20 mouse cellular contexts compared by ENCODE assay signal in genomic region chr1:128070003-128070402, GRCm38 (mm10). TPM values are rescaled to one million over a fixed set of nuclear protein-coding genes. Genes with fewer than 3 reads are reported as not detected.
A peak's percentile ranks its signal among the peaks of the same experiment; 100 is the strongest.
DNase-seq lines count a peak whose midpoint lies in the region; ATAC-seq lines count a peak whose summit lies in the region.
"Had no signal": no experiment of that assay in that cellular context is flagged by ENCODE, and none has a peak within 500 bp of the region (broad histone marks: within the 10 kb centered on the region; RNA-seq: fewer than 3 reads in every experiment).

No protein-coding gene starts in this region.

- H3K4me3 ChIP-seq in heart, embryonic 15.5 days: no peak overlapping the region
- no peak overlapping the region for H3K4me3 ChIP-seq in heart, embryonic 12.5 days
- no peak overlapping the region for H3K4me3 ChIP-seq in neural tube, embryonic 15.5 days (replicated peaks)
- H3K4me3 ChIP-seq: embryonic facial prominence, embryonic 10.5 days; embryonic facial prominence, embryonic 12.5 days; forebrain, embryonic 13.5 days; forebrain, embryonic 15.5 days had no signal

- DNase-seq in heart, adult 11 months: peak; percentile 22
- no peak for DNase-seq in heart, adult 8-10 months (ENCODE audit: low spot score)
- DNase-seq in 416B (ENCODE audit: low read depth): peak; percentile 22
- DNase-seq in MEL-GATA-1-ER (ENCODE audit: extremely low read depth, low read depth): peak; percentile 31
- DNase-seq: adrenal gland, adult 8-10 months; adrenal gland, postnatal 14 days; adrenal gland, postnatal 36 days; cerebellum, adult 11-12 months; cerebellum, adult 2 months; cerebellum, adult 9-10 months; cerebellum, postnatal 10 days; cerebellum, postnatal 25 days; forebrain, postnatal 0 days had no signal

- 92% methylated on average over 3 of the region's 3 CpGs for WGBS in heart, embryonic 15.5 days
- 90% methylated on average over 3 of the region's 3 CpGs for WGBS in heart, embryonic 12.5 days
- WGBS in neural tube, embryonic 15.5 days: 98% methylated on average over 3 of the region's 3 CpGs

- no peaks in the 10 kb centered on the region for H3K4me1 ChIP-seq in heart, embryonic 15.5 days (replicated peaks)
- H3K4me1 ChIP-seq in heart, embryonic 12.5 days (replicated peaks): 0 out of 2 replicates have a peak, but pooled peaks cover 3% of the 10 kb centered on the region
- no peaks in the 10 kb centered on the region for H3K4me1 ChIP-seq in neural tube, embryonic 15.5 days
- H3K4me1 ChIP-seq: embryonic facial prominence, embryonic 10.5 days; embryonic facial prominence, embryonic 12.5 days; forebrain, embryonic 13.5 days; forebrain, embryonic 15.5 days had no signal

- ATAC-seq in heart, embryonic 15.5 days (replicated peaks; ENCODE audit: insufficient number of reproducible peaks, insufficient read depth, low FRiP score, low read depth): no peak
- no peak for ATAC-seq in heart, embryonic 12.5 days (ENCODE audit: insufficient number of reproducible peaks, low FRiP score)
- ATAC-seq in neural tube, embryonic 15.5 days (ENCODE audit: low FRiP score): no peak
- ATAC-seq: forebrain, embryonic 13.5 days; forebrain, embryonic 15.5 days; forebrain, postnatal 0 days had no signal

- no peaks in the 10 kb centered on the region for H3K27me3 ChIP-seq in heart, embryonic 15.5 days
- H3K27me3 ChIP-seq in heart, embryonic 12.5 days (replicated peaks): no peaks in the 10 kb centered on the region
- H3K27me3 ChIP-seq in neural tube, embryonic 15.5 days (replicated peaks): no peaks in the 10 kb centered on the region
- H3K27me3 ChIP-seq: embryonic facial prominence, embryonic 12.5 days; forebrain, embryonic 13.5 days; forebrain, embryonic 15.5 days had no signal

- H3K4me2 ChIP-seq in heart, embryonic 15.5 days: no peak overlapping the region
- H3K4me2 ChIP-seq in heart, embryonic 12.5 days: no peak overlapping the region
- H3K4me2 ChIP-seq in neural tube, embryonic 15.5 days: no peak overlapping the region
- H3K4me2 ChIP-seq: embryonic facial prominence, embryonic 12.5 days; forebrain, embryonic 13.5 days; forebrain, embryonic 15.5 days had no signal

- 0 out of 2 replicates have a peak overlapping the region, but pooled peaks have one; percentile 15 for H3K27ac ChIP-seq in heart, embryonic 15.5 days
- H3K27ac ChIP-seq in heart, embryonic 12.5 days (ENCODE audit: poor library complexity, severe bottlenecking): no peak overlapping the region
- no peak overlapping the region for H3K27ac ChIP-seq in neural tube, embryonic 15.5 days (replicated peaks)
- H3K27ac ChIP-seq: embryonic facial prominence, embryonic 10.5 days; embryonic facial prominence, embryonic 12.5 days; forebrain, embryonic 13.5 days; forebrain, embryonic 15.5 days had no signal

- H3K9ac ChIP-seq in heart, embryonic 15.5 days: no peak overlapping the region
- no peak overlapping the region for H3K9ac ChIP-seq in heart, embryonic 12.5 days
- H3K9ac ChIP-seq in neural tube, embryonic 15.5 days (replicated peaks): no peak overlapping the region
- H3K9ac ChIP-seq: embryonic facial prominence, embryonic 12.5 days; forebrain, embryonic 13.5 days; forebrain, embryonic 15.5 days; forebrain, postnatal 0 days had no signal

- H3K36me3 ChIP-seq in heart, embryonic 15.5 days: no peaks in the 10 kb centered on the region
- no peaks in the 10 kb centered on the region; the same call in 1 of the 2 replicates for H3K36me3 ChIP-seq in heart, embryonic 12.5 days
- no peaks in the 10 kb centered on the region for H3K36me3 ChIP-seq in neural tube, embryonic 15.5 days
- H3K36me3 ChIP-seq: embryonic facial prominence, embryonic 12.5 days; forebrain, embryonic 15.5 days had no signal

- no peaks in the 10 kb centered on the region for H3K9me3 ChIP-seq in heart, embryonic 15.5 days (replicated peaks)
- peaks cover 4% of the 10 kb centered on the region; the same call in 1 of the 2 replicates for H3K9me3 ChIP-seq in heart, embryonic 12.5 days (replicated peaks)
- no peaks in the 10 kb centered on the region for H3K9me3 ChIP-seq in neural tube, embryonic 15.5 days (replicated peaks)
- H3K9me3 ChIP-seq: embryonic facial prominence, embryonic 10.5 days; embryonic facial prominence, embryonic 12.5 days; forebrain, embryonic 13.5 days; forebrain, embryonic 15.5 days had no signal

RNA-seq across cellular contexts. Expression of gene Zranb3, which starts 32.8 kb away (rescaled TPM):
- total RNA-seq in heart, adult 8-10 months (2022): 1 to 10 TPM; 3.5 to 5.7 (median 5.3) TPM
- 5.3 and 5.7 TPM in 2 replicates for polyA plus RNA-seq in heart, embryonic 15.5 days (2015; fragmentation: Nextera tagmentation; extraction: Ambion mirVana)
- 7.6 and 8.8 TPM in 2 replicates for polyA plus RNA-seq in heart, embryonic 12.5 days (2016; fragmentation: Nextera tagmentation; extraction: Ambion mirVana)
- polyA plus RNA-seq in neural tube, embryonic 15.5 days (2015; fragmentation: Nextera tagmentation; extraction: Ambion mirVana): 4.1 and 4.8 TPM in 2 replicates

RNA-seq across cellular contexts. Expression of gene R3hdm1, which starts 33.1 kb away (rescaled TPM):
- total RNA-seq in heart, adult 8-10 months (2022): 10 to 100 TPM; 47.7 to 53.2 (median 48.9) TPM
- 46.2 and 46.6 TPM in 2 replicates for polyA plus RNA-seq in heart, embryonic 15.5 days (2015; fragmentation: Nextera tagmentation; extraction: Ambion mirVana)
- 63.6 and 65.9 TPM in 2 replicates for polyA plus RNA-seq in heart, embryonic 12.5 days (2016; fragmentation: Nextera tagmentation; extraction: Ambion mirVana)
- 78.7 and 83.3 TPM in 2 replicates for polyA plus RNA-seq in neural tube, embryonic 15.5 days (2015; fragmentation: Nextera tagmentation; extraction: Ambion mirVana)
